Mouse (Mus musculus): ENCODE measurements around the gene Dnmt3a.

DNA sequence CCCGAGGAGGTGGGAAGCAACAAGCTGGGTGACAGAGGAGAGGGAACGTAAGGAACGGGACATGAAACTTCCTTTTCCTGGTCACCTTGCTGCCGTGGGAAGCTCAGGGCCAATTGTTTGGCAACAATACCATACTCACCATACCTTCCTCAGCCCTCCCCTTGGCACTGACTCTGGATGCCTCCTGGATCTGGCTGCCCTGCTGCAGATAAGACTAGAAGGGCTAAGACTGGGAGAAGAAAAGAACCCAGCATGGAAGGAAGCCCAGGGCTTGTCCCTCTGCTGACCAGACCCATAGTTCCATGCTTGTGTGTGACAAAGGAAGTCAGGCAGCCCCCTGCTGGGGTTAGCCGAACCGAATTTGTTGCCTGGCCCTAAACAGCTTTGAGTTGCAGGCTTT lies 9.6 kb downstream of the Dnmt3a start:
- TF ChIP-seq CTCF (IDR thresholded peaks at IDR 0.05; ENCODE audit: borderline replicate concordance, insufficient read depth, low read depth, low read length): no peak
- no peak for TF ChIP-seq POLR2A (IDR thresholded peaks at IDR 0.05; ENCODE audit: borderline replicate concordance, insufficient read depth, low read length)
